Mouse (Mus musculus): Measurements from ENCODE around the gene Rcsd1. TPM values are rescaled to one million over a fixed set of nuclear protein-coding genes. Genes with fewer than 3 reads are reported as not detected.

Rcsd1 gene
- polyA plus RNA-seq, 1 experiment from 2014 or later = 10.1 TPM

DNA sequence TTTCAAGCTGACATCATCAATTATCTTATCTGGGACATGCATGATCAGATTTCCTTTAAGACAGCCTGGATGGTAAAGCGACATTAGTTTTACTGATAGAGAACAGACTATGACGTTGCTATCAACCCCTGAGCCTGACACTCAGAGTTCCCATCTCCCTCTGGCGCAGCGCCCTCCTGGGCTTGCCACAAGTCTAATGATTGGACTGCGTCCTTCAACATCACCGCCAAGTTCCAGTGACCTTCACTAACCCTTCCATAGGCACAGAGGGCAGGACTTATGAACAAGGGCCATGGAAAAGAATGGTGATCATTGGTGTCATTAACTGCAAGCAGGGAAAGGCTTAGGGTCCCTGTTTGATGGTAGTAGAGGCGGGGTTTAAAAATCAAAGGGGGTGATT lies 12.7 kb downstream of the Rcsd1 start:
- Histone ChIP-seq H3K4me1 (peaks cover 68% of the 10 kb centered on the region), H3K36me3 (no peaks in the 10 kb centered on the region), H3K4me3 (no peak overlapping the region), H3K27me3 (ENCODE audit: low read depth, poor library complexity, severe bottlenecking) (0 out of 2 replicates have a peak, but pooled peaks cover 12% of the 10 kb centered on the region), H3K9me3 (replicated peaks) (no peaks in the 10 kb centered on the region), H3K27ac (no peak overlapping the region)
- DNase-seq (ENCODE audit: low spot score) = no peak
- 48% methylated on average over 7 of the region's 7 CpGs for WGBS

DNA sequence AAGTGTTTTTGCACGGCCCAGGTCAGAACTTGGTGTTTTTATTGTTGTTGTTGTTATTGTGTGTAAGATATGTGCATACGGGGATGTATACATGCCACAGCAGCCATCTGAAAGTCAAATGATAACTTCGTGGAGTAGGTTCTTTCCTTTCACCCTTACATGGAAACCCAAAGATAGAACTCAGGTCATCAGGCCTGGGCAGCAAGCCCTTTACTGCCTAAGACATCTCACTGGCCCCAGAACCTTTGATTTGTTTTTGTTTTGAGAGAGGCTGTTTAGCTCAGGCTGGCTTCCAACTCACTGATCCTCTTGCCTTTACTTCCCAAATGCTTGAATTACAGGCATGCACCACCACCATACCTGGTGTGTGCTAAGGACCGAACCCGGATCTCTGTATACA lies 13.5 kb downstream of the Rcsd1 start:
- no peak for DNase-seq (ENCODE audit: low spot score)
- Histone ChIP-seq H3K9me3 (replicated peaks) (no peaks in the 10 kb centered on the region), H3K4me3 (no peak overlapping the region), H3K27me3 (ENCODE audit: low read depth, poor library complexity, severe bottlenecking) (0 out of 2 replicates have a peak, but pooled peaks cover 9% of the 10 kb centered on the region), H3K27ac (peak overlapping the region; percentile 53), H3K4me1 (peaks cover 68% of the 10 kb centered on the region), H3K36me3 (no peaks in the 10 kb centered on the region)
- WGBS = 83% methylated on average over 5 of the region's 5 CpGs

DNA sequence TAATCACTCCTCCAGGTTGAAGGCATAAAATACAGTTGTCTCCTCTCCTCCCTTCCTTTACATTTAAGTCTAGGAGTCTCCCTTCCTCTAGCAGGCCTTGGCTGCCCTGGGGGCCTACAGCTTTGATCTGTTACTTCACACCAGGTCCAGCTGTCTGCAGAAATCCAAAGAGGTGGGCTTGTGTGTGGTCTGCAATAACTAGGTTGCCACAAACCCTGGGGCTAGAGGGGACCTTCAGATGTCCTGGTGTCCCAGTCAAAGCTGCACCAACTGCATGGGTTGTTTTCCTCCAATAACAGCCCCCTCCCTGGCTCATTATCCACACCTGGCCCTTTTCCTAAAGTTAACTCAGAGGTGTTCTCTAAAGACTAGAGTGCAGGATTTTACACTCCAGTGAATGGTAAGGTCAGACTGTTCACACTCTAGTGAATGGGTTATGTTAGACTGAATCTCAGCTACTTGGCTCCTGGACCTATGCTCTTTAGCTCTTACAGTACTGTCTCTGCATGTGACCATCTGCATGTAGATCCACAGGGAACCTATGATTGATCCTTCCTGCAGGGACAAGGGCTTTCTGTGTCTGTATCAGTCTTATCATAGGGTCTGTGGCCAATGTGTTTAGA lies 14.1 kb downstream of the Rcsd1 start:
- H3K9me3 ChIP-seq (replicated peaks) = no peaks in the 10 kb centered on the region
- H3K27ac ChIP-seq = peak overlapping the region; percentile 53

DNA sequence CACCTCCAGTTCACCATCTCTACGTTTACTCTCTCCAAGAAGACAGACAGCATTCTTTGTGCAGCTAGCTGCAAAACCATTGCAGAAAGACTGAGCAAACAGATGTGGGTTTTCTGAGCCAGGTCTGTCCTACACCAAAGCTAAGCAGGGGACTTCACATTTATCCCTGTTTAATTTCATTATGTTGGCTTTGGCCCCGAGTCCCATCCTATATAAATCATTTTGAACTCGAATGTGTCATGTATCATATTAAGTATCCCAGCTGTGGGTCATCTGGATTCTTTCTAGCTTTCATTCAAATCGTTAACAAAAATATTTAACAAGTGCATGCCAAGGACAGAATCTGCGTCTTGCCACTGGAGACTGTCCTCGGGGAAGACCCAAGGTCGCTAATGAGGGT lies 15.7 kb downstream of the Rcsd1 start:
- no peaks in the 10 kb centered on the region for H3K36me3 ChIP-seq
- H3K4me3 ChIP-seq = no peak overlapping the region
- 62% methylated on average over 7 of the region's 7 CpGs for WGBS
- H3K27me3 ChIP-seq (ENCODE audit: low read depth, poor library complexity, severe bottlenecking) = no peaks in the 10 kb centered on the region
- DNase-seq (ENCODE audit: low spot score) = no peak
- no peaks in the 10 kb centered on the region for H3K9me3 ChIP-seq (replicated peaks)
- peaks cover 70% of the 10 kb centered on the region for H3K4me1 ChIP-seq
- H3K27ac ChIP-seq = peak overlapping the region; percentile 28; the same call in 1 of the 2 replicates

More for the DNA sequence above, 14.1 kb downstream of the Rcsd1 start:
- H3K27me3 ChIP-seq (ENCODE audit: low read depth, poor library complexity, severe bottlenecking) = 0 out of 2 replicates have a peak, but pooled peaks cover 4% of the 10 kb centered on the region
- H3K36me3 ChIP-seq = no peaks in the 10 kb centered on the region
- H3K4me3 ChIP-seq = no peak overlapping the region
- H3K4me1 ChIP-seq = peaks cover 68% of the 10 kb centered on the region
- DNase-seq (ENCODE audit: low spot score) = peak; percentile 62

DNA sequence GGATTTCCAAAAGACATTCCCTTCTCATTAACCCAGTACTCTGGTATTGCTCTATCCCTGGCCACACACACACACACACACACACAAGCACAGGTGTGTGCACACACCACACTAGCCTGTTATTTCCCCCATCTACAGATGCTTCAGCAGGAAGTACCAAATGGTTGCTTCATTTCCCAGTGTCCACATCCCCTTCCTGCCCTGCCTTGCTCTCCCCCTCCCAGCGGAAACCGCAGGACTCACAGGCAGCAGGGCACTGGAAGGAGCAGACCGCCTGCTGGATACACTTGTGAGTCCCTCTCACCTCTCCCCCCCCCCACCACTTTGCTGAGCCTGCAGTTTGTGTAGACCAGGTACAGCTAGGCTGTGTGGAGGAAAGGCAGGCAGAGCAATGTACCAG lies 18.0 kb downstream of the Rcsd1 start:
- Histone ChIP-seq H3K27ac (peak overlapping the region; percentile 61), H3K9me3 (replicated peaks) (no peaks in the 10 kb centered on the region), H3K4me3 (no peak overlapping the region), H3K27me3 (ENCODE audit: low read depth, poor library complexity, severe bottlenecking) (no peaks in the 10 kb centered on the region), H3K4me1 (peaks cover 74% of the 10 kb centered on the region), H3K36me3 (no peaks in the 10 kb centered on the region)
- 16% methylated on average over 3 of the region's 3 CpGs for WGBS
- DNase-seq (ENCODE audit: low spot score) = no peak

DNA sequence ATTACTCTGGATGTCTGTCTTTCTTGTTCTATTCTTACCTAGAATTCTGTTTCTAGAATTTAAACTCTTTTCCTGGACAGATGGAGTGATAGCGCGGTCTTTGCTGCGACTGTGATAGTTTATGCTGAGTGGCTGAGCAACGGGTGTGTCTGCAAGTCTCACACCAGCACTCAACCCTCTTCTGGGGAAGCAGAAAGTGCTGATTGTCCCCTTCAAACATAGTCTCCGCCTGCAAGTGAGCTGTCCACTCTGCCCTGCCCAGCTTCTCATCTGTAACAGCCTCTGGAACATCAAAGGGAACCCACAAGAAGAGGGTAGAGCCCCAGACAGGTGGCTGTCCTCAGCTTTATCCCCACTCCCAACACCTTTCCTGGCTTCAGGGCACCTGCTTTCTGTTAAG lies 19.7 kb downstream of the Rcsd1 start:
- H3K4me1 ChIP-seq = peaks cover 65% of the 10 kb centered on the region
- WGBS = 66% methylated on average over 5 of the region's 5 CpGs

DNA sequence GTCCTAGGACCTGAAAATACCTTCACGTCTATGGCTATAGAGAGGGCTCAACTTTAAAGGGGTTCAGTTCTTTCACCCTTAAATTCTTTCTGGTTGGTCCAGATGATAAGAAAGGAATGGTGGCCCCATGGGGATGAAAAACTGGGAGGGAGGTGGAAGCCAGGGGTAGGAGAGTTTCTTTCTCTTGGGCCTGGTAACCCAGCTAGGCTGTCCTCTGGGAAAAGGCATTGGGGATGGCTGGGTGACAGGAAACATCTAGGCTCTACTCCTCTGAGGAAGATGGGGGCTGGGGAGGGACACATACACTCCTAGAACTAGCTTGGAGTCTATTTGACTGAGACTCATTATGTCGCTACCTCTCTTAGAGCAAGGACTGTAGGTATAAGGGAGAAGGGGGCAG lies 21.7 kb downstream of the Rcsd1 start:
- H3K4me1 ChIP-seq = peaks cover 50% of the 10 kb centered on the region
- WGBS = 91% methylated on average over 2 of the region's 2 CpGs

More for the DNA sequence above, 19.7 kb downstream of the Rcsd1 start:
- no peak for DNase-seq (ENCODE audit: low spot score)
- H3K9me3 ChIP-seq (replicated peaks) = no peaks in the 10 kb centered on the region
- H3K4me3 ChIP-seq = no peak overlapping the region
- no peak overlapping the region for H3K27ac ChIP-seq
- no peaks in the 10 kb centered on the region for H3K27me3 ChIP-seq (ENCODE audit: low read depth, poor library complexity, severe bottlenecking)
- no peaks in the 10 kb centered on the region for H3K36me3 ChIP-seq

DNA sequence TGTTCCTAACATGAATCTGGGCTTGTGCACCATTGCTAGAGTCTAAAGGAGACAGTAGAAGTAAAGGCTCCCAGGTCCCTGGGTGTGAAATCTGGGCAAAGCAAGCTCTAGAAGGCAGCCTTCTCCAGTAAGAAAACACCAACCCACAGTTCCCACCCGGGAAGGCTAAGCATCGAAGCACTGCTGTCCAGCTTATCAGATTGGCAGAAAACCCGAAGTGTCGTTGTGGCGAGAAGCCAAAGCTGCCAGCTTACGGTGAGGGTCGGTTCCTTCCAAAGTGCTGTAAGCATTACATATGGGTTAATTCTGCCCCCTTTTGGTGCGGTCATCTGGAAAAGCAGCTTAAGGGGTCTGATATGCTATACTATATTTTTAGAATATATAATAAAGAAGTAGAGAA lies 22.6 kb downstream of the Rcsd1 start:
- peaks cover 42% of the 10 kb centered on the region for H3K4me1 ChIP-seq
- H3K27ac ChIP-seq = no peak overlapping the region
- H3K9me3 ChIP-seq (replicated peaks) = no peaks in the 10 kb centered on the region
- H3K27me3 ChIP-seq (ENCODE audit: low read depth, poor library complexity, severe bottlenecking) = no peaks in the 10 kb centered on the region
- DNase-seq (ENCODE audit: low spot score) = no peak
- 80% methylated on average over 8 of the region's 8 CpGs for WGBS
- H3K4me3 ChIP-seq = no peak overlapping the region
- no peaks in the 10 kb centered on the region for H3K36me3 ChIP-seq

More for the DNA sequence above, 21.7 kb downstream of the Rcsd1 start:
- no peak overlapping the region for H3K4me3 ChIP-seq
- no peak overlapping the region for H3K27ac ChIP-seq
- DNase-seq (ENCODE audit: low spot score) = no peak
- no peaks in the 10 kb centered on the region for H3K27me3 ChIP-seq (ENCODE audit: low read depth, poor library complexity, severe bottlenecking)
- H3K36me3 ChIP-seq = no peaks in the 10 kb centered on the region
- no peaks in the 10 kb centered on the region for H3K9me3 ChIP-seq (replicated peaks)

DNA sequence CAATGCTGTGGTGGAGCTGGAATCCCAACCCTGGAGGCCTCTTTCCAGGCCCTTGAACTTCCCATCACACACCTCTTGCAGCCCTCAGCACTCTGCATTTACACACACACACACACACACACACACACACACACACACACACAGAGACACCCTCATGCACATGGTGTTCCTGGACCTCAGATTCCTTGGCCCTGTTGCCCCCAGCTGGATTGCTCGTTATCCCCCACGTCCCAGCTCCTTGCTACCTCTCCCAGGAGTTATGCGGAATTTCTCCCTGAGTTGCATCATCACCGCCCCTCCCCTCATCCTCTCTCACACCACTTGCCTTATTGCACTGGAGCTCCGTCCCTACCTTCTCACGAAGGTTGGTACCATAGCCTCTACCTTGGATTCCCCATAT lies 23.2 kb downstream of the Rcsd1 start:
- Histone ChIP-seq H3K4me1 (peaks cover 40% of the 10 kb centered on the region), H3K9me3 (replicated peaks) (no peaks in the 10 kb centered on the region), H3K4me3 (no peak overlapping the region), H3K36me3 (no peaks in the 10 kb centered on the region), H3K27ac (no peak overlapping the region), H3K27me3 (ENCODE audit: low read depth, poor library complexity, severe bottlenecking) (no peaks in the 10 kb centered on the region)
- WGBS = 40% methylated on average over 6 of the region's 6 CpGs
- no peak for DNase-seq (ENCODE audit: low spot score)

DNA sequence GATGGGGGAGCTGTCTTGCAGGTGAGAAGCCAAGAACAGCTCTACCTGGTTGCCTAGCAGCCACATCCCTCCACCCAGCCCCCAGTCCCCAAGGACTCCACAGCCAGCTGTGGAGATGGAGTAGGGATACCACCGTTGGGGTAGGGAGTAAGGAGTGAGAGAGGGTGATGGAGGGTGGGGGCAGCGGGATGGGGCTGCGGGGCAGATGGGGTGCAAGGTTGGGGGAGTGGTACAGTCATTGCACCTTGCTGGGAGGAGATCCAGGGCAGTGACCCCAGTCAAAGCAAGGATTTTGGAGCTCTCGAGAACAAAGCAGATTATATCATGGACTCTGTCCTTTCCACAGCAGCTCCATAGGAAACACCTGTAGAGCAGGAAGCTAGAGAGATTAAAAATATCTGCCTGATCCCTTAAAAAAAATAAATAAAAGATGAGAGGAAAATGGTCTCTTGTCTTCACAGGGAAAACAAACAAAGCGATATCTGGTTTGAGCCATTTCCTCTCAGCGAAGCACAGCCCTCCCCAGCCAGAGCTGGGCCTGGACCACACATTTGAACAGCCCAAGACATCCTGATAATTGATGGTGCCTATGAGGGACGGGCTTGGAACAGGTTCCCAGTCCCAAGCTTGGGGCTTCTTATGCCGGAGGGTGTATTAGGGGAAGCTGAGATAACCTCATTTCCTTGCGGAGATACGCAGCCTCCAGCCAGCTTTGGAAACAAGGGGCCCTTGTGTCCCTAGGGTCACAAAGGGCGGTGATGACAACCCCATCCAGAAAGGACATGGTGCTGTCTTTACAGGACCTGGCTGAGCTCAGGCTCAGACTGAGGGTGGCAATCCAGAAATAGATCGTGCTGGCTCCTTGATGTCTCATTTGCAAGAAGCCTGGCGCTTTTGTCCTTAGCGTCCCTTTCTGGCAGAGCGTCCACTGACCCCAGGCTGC lies 25.0 kb downstream of the Rcsd1 start:
- peak overlapping the region; percentile 33; the same call in 1 of the 2 replicates for H3K27ac ChIP-seq
- no peak for DNase-seq (ENCODE audit: low spot score)
- H3K4me3 ChIP-seq = no peak overlapping the region
- H3K36me3 ChIP-seq = no peaks in the 10 kb centered on the region
- WGBS = 56% methylated on average over 15 of the region's 15 CpGs
- H3K27me3 ChIP-seq (ENCODE audit: low read depth, poor library complexity, severe bottlenecking) = no peaks in the 10 kb centered on the region
- no peaks in the 10 kb centered on the region for H3K9me3 ChIP-seq (replicated peaks)
- H3K4me1 ChIP-seq = peaks cover 33% of the 10 kb centered on the region

DNA sequence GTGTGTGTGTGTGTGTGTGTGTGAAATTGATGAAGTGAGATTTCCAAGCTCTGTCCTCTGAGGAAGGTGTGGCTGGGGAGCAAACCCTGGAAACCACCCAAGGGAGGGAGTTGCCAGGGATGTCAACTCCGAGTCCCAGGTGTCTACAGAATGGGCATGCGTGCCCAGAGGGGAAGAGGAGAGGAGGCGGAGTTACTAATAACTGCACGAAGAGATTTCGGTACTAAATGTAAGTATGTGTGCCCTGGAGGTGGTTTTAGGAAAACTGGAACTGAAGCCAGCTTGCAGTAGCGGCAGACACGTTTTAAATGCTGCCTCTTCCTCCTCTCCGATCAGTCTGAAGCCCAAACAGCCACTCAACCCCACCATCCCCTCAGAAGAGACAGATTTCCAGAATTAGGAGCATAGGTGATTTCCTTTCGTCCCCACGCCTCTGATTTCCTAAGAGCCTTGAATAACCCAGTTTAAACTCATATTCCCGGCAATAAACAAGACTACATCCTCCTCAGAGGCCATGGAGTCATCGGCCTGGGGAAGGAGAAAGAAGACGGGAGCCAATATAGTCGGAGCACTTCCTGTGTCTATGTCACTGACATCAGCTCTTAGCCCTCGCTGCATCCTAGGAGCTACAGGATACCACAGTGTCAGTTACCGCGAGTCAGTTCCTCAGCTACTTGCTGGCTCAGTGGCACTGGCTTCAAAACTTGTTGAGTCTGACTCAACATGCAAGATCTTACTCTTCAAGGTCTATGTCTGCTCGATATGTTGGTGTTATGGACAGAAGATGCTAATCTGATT lies 27.3 kb downstream of the Rcsd1 start:
- WGBS = 78% methylated on average over 18 of the region's 18 CpGs
- Histone ChIP-seq H3K27ac (no peak overlapping the region), H3K27me3 (ENCODE audit: low read depth, poor library complexity, severe bottlenecking) (no peaks in the 10 kb centered on the region), H3K4me1 (peaks cover 25% of the 10 kb centered on the region), H3K9me3 (replicated peaks) (no peaks in the 10 kb centered on the region), H3K36me3 (no peaks in the 10 kb centered on the region), H3K4me3 (no peak overlapping the region)
- DNase-seq (ENCODE audit: low spot score) = no peak

DNA sequence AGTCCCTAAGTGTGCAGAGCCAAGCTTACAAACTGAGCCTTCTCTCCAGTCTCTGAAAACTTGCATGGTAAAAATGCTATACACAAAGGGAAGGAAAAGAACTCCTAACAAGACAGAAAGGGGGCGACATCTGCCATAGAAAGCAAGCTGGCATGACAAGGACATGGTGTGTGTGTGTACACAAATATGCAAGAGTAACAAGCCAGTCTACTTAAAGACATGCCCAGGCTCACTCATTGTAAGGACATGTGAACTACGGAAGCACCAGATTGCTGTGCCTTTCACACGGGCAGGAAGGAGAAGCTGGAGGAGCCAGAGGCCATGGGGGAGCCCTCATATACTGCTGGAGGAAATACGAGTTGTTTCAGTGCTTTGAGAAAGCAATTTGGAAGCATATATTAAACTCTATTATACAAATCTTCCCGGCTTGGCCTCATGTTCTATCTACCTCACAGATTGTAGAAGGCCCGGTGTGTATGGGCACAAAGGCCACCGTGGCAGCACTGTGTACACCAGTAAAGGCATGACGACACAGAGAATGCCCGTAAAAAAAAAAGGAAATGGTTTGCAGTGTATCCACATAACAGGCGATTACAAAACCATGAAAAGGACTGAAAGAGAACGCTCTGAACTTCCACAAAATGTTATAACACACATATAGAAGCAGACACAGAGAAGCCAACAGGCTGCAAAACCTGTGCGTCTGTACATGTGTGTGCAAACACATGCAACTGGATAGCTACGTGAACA lies 28.3 kb downstream of the Rcsd1 start:
- H3K4me3 ChIP-seq = no peak overlapping the region
- 77% methylated on average over 13 of the region's 13 CpGs for WGBS
- no peak for DNase-seq (ENCODE audit: low spot score)
- H3K9me3 ChIP-seq (replicated peaks) = no peaks in the 10 kb centered on the region
- no peaks in the 10 kb centered on the region for H3K27me3 ChIP-seq (ENCODE audit: low read depth, poor library complexity, severe bottlenecking)
- no peaks in the 10 kb centered on the region for H3K36me3 ChIP-seq
- H3K27ac ChIP-seq = peak overlapping the region; percentile 42; the same call in 1 of the 2 replicates
- H3K4me1 ChIP-seq = peaks cover 23% of the 10 kb centered on the region

Data from limb, embryonic 10.5 days (tissue).